Comparison of ENCODE assay signal across 24 mouse cellular contexts in genomic region chr6:66996257-66996656, GRCm38 (mm10).
"Had no signal": no experiment of that assay in that cellular context is flagged by ENCODE, and none has a peak within 500 bp of the region (broad histone marks: within the 10 kb centered on the region; RNA-seq: fewer than 3 reads in every experiment).

No protein-coding gene starts in this region.

- H3K4me3 ChIP-seq: heart, embryonic 10.5 days; heart, embryonic 12.5 days; hindbrain, embryonic 13.5 days; hindbrain, embryonic 15.5 days; kidney, embryonic 15.5 days; limb, embryonic 13.5 days; limb, embryonic 15.5 days had no signal

- H3K9ac ChIP-seq: forebrain, postnatal 0 days; heart, embryonic 12.5 days; hindbrain, embryonic 13.5 days; hindbrain, embryonic 15.5 days; kidney, embryonic 15.5 days; limb, embryonic 13.5 days; limb, embryonic 15.5 days had no signal

- H3K4me2 ChIP-seq: heart, embryonic 12.5 days; hindbrain, embryonic 13.5 days; hindbrain, embryonic 15.5 days; kidney, embryonic 15.5 days; limb, embryonic 13.5 days; limb, embryonic 15.5 days had no signal

- H3K36me3 ChIP-seq: heart, embryonic 10.5 days; heart, embryonic 12.5 days; hindbrain, embryonic 13.5 days; hindbrain, embryonic 15.5 days; kidney, embryonic 15.5 days; limb, embryonic 13.5 days; limb, embryonic 15.5 days had no signal

- DNase-seq: forebrain, postnatal 0 days; gastrocnemius, postnatal 14 days; gastrocnemius, postnatal 36 days; heart, adult 18-20 months; heart, postnatal 10 days; heart, postnatal 36 days; kidney, adult 11 months; kidney, adult 2 months; kidney, adult 9 months; kidney, postnatal 14 days; kidney, postnatal 36 days; layer of hippocampus, adult 9-11 months; layer of hippocampus, postnatal 36 days; left cerebral cortex, postnatal 4 days had no signal

- H3K27ac ChIP-seq: heart, embryonic 10.5 days; hindbrain, embryonic 13.5 days; hindbrain, embryonic 15.5 days; hindbrain, postnatal 0 days; kidney, embryonic 15.5 days; kidney, postnatal 0 days; limb, embryonic 13.5 days; limb, embryonic 15.5 days had no signal

- ATAC-seq: forebrain, postnatal 0 days; hindbrain, postnatal 0 days; intestine, embryonic 16.5 days had no signal

- H3K4me1 ChIP-seq: hindbrain, embryonic 13.5 days; hindbrain, embryonic 15.5 days; limb, embryonic 13.5 days had no signal

- H3K9me3 ChIP-seq: heart, embryonic 10.5 days; heart, embryonic 12.5 days; hindbrain, embryonic 13.5 days; hindbrain, embryonic 15.5 days; kidney, embryonic 15.5 days; limb, embryonic 13.5 days; limb, embryonic 15.5 days had no signal

- H3K27me3 ChIP-seq: heart, embryonic 12.5 days; hindbrain, embryonic 13.5 days; hindbrain, embryonic 15.5 days; kidney, embryonic 15.5 days; limb, embryonic 13.5 days; limb, embryonic 15.5 days had no signal
